Mouse (Mus musculus): ENCODE measurements at regions not wholly inside any gene's neighbourhood (a gene's known extent, or its start where the extent isn't known, plus 50 kb on each side); places are given as distances from the start of the nearest gene placed in this dataset.

DNA sequence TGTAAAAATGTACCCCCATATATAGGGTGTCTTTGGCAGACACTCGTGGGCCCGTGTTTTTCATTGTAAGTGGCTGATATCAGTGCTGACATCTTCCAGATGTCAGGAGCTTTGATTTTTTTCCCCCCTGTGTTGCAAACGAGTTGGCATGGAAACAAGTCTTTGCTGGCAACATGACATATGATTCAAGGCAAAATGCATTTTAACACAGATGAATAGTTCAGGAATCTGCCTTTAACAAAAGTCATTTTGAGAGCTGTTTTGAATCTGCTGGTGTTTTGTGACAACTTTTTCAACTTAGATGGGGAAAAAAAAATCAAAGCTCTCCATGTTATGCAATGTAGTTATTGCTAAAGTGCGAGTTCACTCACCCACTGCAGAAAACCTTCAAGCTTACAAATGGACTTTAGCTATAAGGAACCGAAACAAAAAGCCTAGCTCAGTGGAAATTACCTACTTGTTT is 148.8 kb upstream of the Ptbp2 start:
- peaks cover 10% of the 10 kb centered on the region; the same call in 1 of the 2 replicates for H3K4me1 ChIP-seq (ENCODE audit: control insufficient read depth, insufficient read depth, low read length)
- no peak overlapping the region for H3K9ac ChIP-seq (ENCODE audit: low read depth, low read length)
- no peak overlapping the region for H3K4me3 ChIP-seq (ENCODE audit: low read depth, low read length)
- H3K27ac ChIP-seq (replicated peaks; ENCODE audit: low read depth, low read length), result peak overlapping the region; percentile 44; the same call in 1 of the 2 replicates
- H3K4me2 ChIP-seq (ENCODE audit: low read depth, low read length), result peak overlapping the region; percentile 10; the same call in 1 of the 2 replicates
- no peaks in the 10 kb centered on the region for H3K9me3 ChIP-seq (ENCODE audit: control insufficient read depth, low read length)
- H3K27me3 ChIP-seq (replicated peaks; ENCODE audit: control insufficient read depth, insufficient read depth, low read length), result no peaks in the 10 kb centered on the region
- WGBS, result 14% methylated on average over 5 of the region's 5 CpGs
- ATAC-seq (ENCODE audit: low read depth) (peak; percentile 44; the same call in 1 of the 2 replicates), DNase-seq (ENCODE audit: low spot score) (peak; percentile 87)
- no peaks in the 10 kb centered on the region for H3K36me3 ChIP-seq (ENCODE audit: control insufficient read depth, insufficient read depth, low read length)

- ATAC-seq (ENCODE audit: low read depth) (no peak), DNase-seq (ENCODE audit: low spot score) (no peak)
- no peaks in the 10 kb centered on the region for H3K27me3 ChIP-seq (replicated peaks; ENCODE audit: control insufficient read depth, insufficient read depth, low read length)
- 87% methylated on average over 2 of the region's 2 CpGs for WGBS
- no peaks in the 10 kb centered on the region for H3K9me3 ChIP-seq (ENCODE audit: control insufficient read depth, low read length)
- H3K36me3 ChIP-seq (ENCODE audit: control insufficient read depth, insufficient read depth, low read length), result no peaks in the 10 kb centered on the region
- no peak overlapping the region for H3K27ac ChIP-seq (replicated peaks; ENCODE audit: low read depth, low read length)
- H3K9ac ChIP-seq (ENCODE audit: low read depth, low read length), result no peak overlapping the region
- H3K4me3 ChIP-seq (ENCODE audit: low read depth, low read length), result no peak overlapping the region
- peaks cover 4% of the 10 kb centered on the region; the same call in 1 of the 2 replicates for H3K4me1 ChIP-seq (ENCODE audit: control insufficient read depth, insufficient read depth, low read length)
- H3K4me2 ChIP-seq (ENCODE audit: low read depth, low read length), result no peak overlapping the region
These were observed 144.0 kb upstream of the Ptbp2 start for GRCm38 (mm10) chr3:119928281-119928680.

GRCm38 (mm10) chr3:119919501-119920141 is 135.4 kb upstream of the Ptbp2 start:
- Histone ChIP-seq H3K27me3 (replicated peaks; ENCODE audit: control insufficient read depth, insufficient read depth, low read length) (no peaks in the 10 kb centered on the region), H3K9me3 (ENCODE audit: control insufficient read depth, low read length) (no peaks in the 10 kb centered on the region), H3K27ac (replicated peaks; ENCODE audit: low read depth, low read length) (no peak overlapping the region), H3K9ac (ENCODE audit: low read depth, low read length) (no peak overlapping the region), H3K36me3 (ENCODE audit: control insufficient read depth, insufficient read depth, low read length) (no peaks in the 10 kb centered on the region), H3K4me1 (ENCODE audit: control insufficient read depth, insufficient read depth, low read length) (no peaks in the 10 kb centered on the region), H3K4me2 (ENCODE audit: low read depth, low read length) (no peak overlapping the region), H3K4me3 (ENCODE audit: low read depth, low read length) (no peak overlapping the region)
- ATAC-seq (ENCODE audit: low read depth) (no peak), DNase-seq (ENCODE audit: low spot score) (no peak)
- WGBS, result 73% methylated on average over 4 of the region's 4 CpGs

- Histone ChIP-seq H3K9me3 (ENCODE audit: control insufficient read depth, low read length) (no peaks in the 10 kb centered on the region), H3K36me3 (ENCODE audit: control insufficient read depth, insufficient read depth, low read length) (no peaks in the 10 kb centered on the region), H3K4me1 (ENCODE audit: control insufficient read depth, insufficient read depth, low read length) (no peaks in the 10 kb centered on the region), H3K9ac (ENCODE audit: low read depth, low read length) (no peak overlapping the region), H3K4me3 (ENCODE audit: low read depth, low read length) (no peak overlapping the region), H3K4me2 (ENCODE audit: low read depth, low read length) (no peak overlapping the region), H3K27me3 (replicated peaks; ENCODE audit: control insufficient read depth, insufficient read depth, low read length) (no peaks in the 10 kb centered on the region), H3K27ac (replicated peaks; ENCODE audit: low read depth, low read length) (no peak overlapping the region)
- WGBS, result 87% methylated on average over 4 of the region's 4 CpGs
- DNase-seq (ENCODE audit: low spot score) (no peak), ATAC-seq (ENCODE audit: low read depth) (no peak)
These were observed 132.0 kb upstream of the Ptbp2 start for GRCm38 (mm10) chr3:119915984-119916865.

DNA sequence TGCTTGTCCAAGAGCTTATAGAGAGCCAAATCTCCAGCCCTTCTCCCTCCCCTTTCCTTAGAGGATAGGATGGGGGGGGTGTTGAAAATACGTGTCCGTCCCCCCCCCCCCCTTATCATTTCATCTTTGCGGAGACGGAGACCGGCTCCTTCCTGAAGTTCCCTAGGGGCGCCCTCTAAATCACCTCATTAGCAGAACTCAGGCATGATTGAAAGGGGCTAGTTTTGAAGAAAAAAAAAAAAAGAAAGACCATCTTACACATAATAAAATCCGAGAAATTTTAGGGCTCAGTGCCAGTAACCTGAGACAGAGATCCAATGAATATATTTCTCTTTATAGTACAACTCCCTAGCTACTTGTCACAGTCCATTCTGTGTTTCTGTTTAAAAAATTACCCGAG is 127.3 kb upstream of the Ptbp2 start:
- DNase-seq (ENCODE audit: low spot score) (peak; percentile 71), ATAC-seq (ENCODE audit: low read depth) (no peak)
- no peaks in the 10 kb centered on the region for H3K4me1 ChIP-seq (ENCODE audit: control insufficient read depth, insufficient read depth, low read length)
- no peak overlapping the region for H3K4me2 ChIP-seq (ENCODE audit: low read depth, low read length)
- no peak overlapping the region for H3K4me3 ChIP-seq (ENCODE audit: low read depth, low read length)
- H3K27me3 ChIP-seq (replicated peaks; ENCODE audit: control insufficient read depth, insufficient read depth, low read length), result no peaks in the 10 kb centered on the region
- H3K9me3 ChIP-seq (ENCODE audit: control insufficient read depth, low read length), result no peaks in the 10 kb centered on the region
- no peak overlapping the region for H3K9ac ChIP-seq (ENCODE audit: low read depth, low read length)
- H3K36me3 ChIP-seq (ENCODE audit: control insufficient read depth, insufficient read depth, low read length), result no peaks in the 10 kb centered on the region
- 34% methylated on average over 8 of the region's 8 CpGs for WGBS
- H3K27ac ChIP-seq (replicated peaks; ENCODE audit: low read depth, low read length), result no peak overlapping the region

- Histone ChIP-seq H3K27me3 (replicated peaks; ENCODE audit: control insufficient read depth, insufficient read depth, low read length) (no peaks in the 10 kb centered on the region), H3K9me3 (ENCODE audit: control insufficient read depth, low read length) (no peaks in the 10 kb centered on the region), H3K4me2 (ENCODE audit: low read depth, low read length) (no peak overlapping the region), H3K27ac (replicated peaks; ENCODE audit: low read depth, low read length) (no peak overlapping the region), H3K36me3 (ENCODE audit: control insufficient read depth, insufficient read depth, low read length) (no peaks in the 10 kb centered on the region), H3K9ac (ENCODE audit: low read depth, low read length) (no peak overlapping the region), H3K4me1 (ENCODE audit: control insufficient read depth, insufficient read depth, low read length) (no peaks in the 10 kb centered on the region), H3K4me3 (ENCODE audit: low read depth, low read length) (no peak overlapping the region)
- whole genome bisulfite sequencing, result 58% methylated on average over 3 of the region's 3 CpGs
- ATAC-seq (ENCODE audit: low read depth) (0 out of 2 replicates have a peak, but pooled peaks have one; percentile 12), DNase-seq (ENCODE audit: low spot score) (no peak)
These were observed 120.0 kb upstream of the Ptbp2 start for GRCm38 (mm10) chr3:119904244-119904643.

- Histone ChIP-seq H3K27ac (replicated peaks; ENCODE audit: low read depth, low read length) (no peak overlapping the region), H3K4me3 (ENCODE audit: low read depth, low read length) (no peak overlapping the region), H3K36me3 (ENCODE audit: control insufficient read depth, insufficient read depth, low read length) (no peaks in the 10 kb centered on the region), H3K9ac (ENCODE audit: low read depth, low read length) (no peak overlapping the region), H3K4me1 (ENCODE audit: control insufficient read depth, insufficient read depth, low read length) (0 out of 2 replicates have a peak, but pooled peaks cover 12% of the 10 kb centered on the region), H3K4me2 (ENCODE audit: low read depth, low read length) (no peak overlapping the region), H3K27me3 (replicated peaks; ENCODE audit: control insufficient read depth, insufficient read depth, low read length) (no peaks in the 10 kb centered on the region), H3K9me3 (ENCODE audit: control insufficient read depth, low read length) (no peaks in the 10 kb centered on the region)
- no peak for ATAC-seq (ENCODE audit: low read depth)
- 81% methylated on average over 3 of the region's 3 CpGs for WGBS
- no peak for DNase-seq (ENCODE audit: low spot score)
These were observed 110.9 kb upstream of the Ptbp2 start for GRCm38 (mm10) chr3:119895141-119895540.

DNA sequence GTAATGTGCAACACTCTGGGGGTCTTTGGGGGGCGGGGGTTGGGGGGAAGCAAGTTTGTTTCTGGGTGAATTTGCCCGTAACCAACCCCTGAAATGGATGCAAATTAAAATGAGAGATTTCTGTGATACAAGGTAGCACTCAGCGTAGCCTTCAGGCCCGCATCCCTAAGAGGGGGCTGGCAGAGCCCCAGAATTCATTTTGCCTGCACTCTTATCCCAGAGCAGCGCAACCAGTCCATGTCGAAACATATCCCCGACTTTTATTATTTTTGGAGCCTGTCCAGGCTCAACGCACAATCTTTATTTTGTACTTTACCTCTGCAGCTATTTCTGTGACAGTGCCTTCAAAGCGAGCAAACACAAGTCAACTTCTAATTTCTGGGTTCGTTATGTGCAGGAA is 109.8 kb upstream of the Ptbp2 start:
- Histone ChIP-seq H3K27ac (replicated peaks; ENCODE audit: low read depth, low read length) (no peak overlapping the region), H3K4me2 (ENCODE audit: low read depth, low read length) (peak overlapping the region; percentile 64), H3K9ac (ENCODE audit: low read depth, low read length) (no peak overlapping the region), H3K9me3 (ENCODE audit: control insufficient read depth, low read length) (no peaks in the 10 kb centered on the region), H3K27me3 (replicated peaks; ENCODE audit: control insufficient read depth, insufficient read depth, low read length) (no peaks in the 10 kb centered on the region), H3K36me3 (ENCODE audit: control insufficient read depth, insufficient read depth, low read length) (no peaks in the 10 kb centered on the region), H3K4me1 (ENCODE audit: control insufficient read depth, insufficient read depth, low read length) (0 out of 2 replicates have a peak, but pooled peaks cover 12% of the 10 kb centered on the region), H3K4me3 (ENCODE audit: low read depth, low read length) (peak overlapping the region; percentile 27; the same call in 1 of the 2 replicates)
- ATAC-seq (ENCODE audit: low read depth) (peak; percentile 80), DNase-seq (ENCODE audit: low spot score) (peak; percentile 85)
- 22% methylated on average over 10 of the region's 10 CpGs for WGBS
